Mouse (Mus musculus) bone marrow macrophage, adult 2 months (primary cell): ENCODE results near the gene Pik3ip1.

Experiments
- CTCF ChIP-seq: IDR thresholded peaks from 2 replicates; pipeline ENCODE4 v1.5.1; 2012; ENCODE audit warnings: low read depth, mild to moderate bottlenecking, low read length, moderate library complexity
- POLR2A ChIP-seq: IDR thresholded peaks from 2 replicates; pipeline ENCODE4 v1.6.1; 2012; ENCODE audit warnings: mild to moderate bottlenecking, low read depth, low read length, borderline replicate concordance

DNA sequence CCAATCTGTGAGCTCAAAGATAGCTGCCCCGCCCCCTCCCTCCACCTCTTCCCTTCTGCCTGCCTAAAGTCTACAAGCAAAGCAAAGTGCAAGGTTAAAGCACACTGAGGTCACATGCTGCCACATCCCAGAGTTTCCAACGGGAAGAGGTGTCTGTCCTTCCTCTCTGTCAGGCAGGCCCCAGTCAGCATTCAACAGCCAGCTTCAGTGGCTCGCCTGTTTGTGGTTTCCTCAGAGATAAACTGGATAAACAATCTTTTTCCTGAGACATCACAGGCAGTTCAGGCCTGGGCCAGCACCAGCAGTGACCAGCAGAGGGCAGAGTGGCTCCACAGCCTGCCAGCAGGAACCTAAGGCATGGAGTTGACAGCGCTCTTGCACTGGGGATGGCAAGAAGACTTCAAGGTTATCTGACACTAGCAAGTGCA lies 56.8 kb downstream of the Pik3ip1 start:
- TF ChIP-seq POLR2A (no peak), CTCF (peak; percentile 95)
